Mouse (Mus musculus): Measurements from ENCODE around the gene Dnajc17. TPM values are rescaled to one million over a fixed set of nuclear protein-coding genes. Genes with fewer than 3 reads are reported as not detected.
A peak's percentile ranks its signal among the peaks of the same experiment; 100 is the strongest.

Dnajc17 gene
- 10 to 100 TPM; 11.8 to 11.9 TPM for total RNA-seq (2021)
- long read RNA-seq, experiment 1, transcript Dnajc17-201 (11 exons, 1,008 nt), result major isoform, 5 of 7 reads
- long read RNA-seq, experiment 1, partial matches to known transcripts, result 0 of 7 reads
- long read RNA-seq, experiment 1, other reads (novel, unspliced or antisense), result 2 of 7 reads
- long read RNA-seq, experiment 2, transcript Dnajc17-201 (11 exons, 1,008 nt), result major isoform, 10 of 19 reads
- long read RNA-seq, experiment 2, partial matches to known transcripts, result 0 of 19 reads
- long read RNA-seq, experiment 2, other reads (novel, unspliced or antisense), result 9 of 19 reads

- peak; percentile 89 for DNase-seq
Observed at GRCm38 (mm10) chr2:119208344-119209175, at the start of gene Dnajc17, which contains the start of gene Zfyve19. Gene Dnajc17, minus strand, starts transcription at chr2:119208795. Gene Zfyve19, plus strand, starts transcription at chr2:119208617.

DNA sequence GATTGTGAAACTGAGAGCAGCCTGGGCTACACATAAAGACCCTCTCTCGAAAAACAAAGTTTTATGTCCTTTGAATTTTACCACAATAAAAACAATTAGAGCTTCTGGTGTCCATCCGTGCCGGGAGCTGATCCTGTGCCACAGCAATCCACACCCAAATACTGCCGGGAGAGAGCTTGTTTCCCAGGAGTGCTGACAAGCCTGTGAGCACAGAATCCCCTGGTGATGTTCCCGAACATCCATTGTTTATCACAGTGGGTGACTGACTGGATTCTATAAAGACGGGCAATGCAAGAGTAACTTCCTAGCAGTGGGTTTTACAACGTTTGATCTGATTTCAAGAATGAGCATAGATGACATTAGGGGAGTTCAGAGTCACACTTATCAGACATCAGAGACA is 46.4 kb upstream of the Dnajc17 start:
- DNase-seq, result no peak

GRCm38 (mm10) chr2:119250826-119251478 is 42.4 kb upstream of the Dnajc17 start:
- peak; percentile 92 for DNase-seq

DNA sequence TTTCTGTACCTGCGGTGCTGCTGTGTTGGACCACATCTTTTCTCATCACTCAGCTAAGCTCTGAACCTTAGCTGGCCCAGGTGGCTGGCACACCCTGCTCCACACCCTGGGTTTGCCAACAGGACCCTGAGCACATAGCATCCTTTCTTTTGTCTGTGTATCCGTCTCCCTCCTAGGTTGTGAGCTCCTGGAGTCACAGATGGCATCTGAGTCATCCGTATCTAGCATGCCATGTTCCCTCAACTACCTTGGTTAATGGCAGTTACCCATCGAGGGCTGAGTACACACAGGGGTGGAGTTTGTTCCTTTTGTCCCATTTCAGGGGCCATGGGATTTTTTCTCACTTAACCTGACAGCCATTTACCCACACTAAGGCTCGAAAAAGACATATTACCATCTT is 41.8 kb upstream of the Dnajc17 start:
- no peak for DNase-seq

- no peak for DNase-seq
Observed at GRCm38 (mm10) chr2:119249592-119250061, 41.0 kb upstream of the Dnajc17 start.

DNA sequence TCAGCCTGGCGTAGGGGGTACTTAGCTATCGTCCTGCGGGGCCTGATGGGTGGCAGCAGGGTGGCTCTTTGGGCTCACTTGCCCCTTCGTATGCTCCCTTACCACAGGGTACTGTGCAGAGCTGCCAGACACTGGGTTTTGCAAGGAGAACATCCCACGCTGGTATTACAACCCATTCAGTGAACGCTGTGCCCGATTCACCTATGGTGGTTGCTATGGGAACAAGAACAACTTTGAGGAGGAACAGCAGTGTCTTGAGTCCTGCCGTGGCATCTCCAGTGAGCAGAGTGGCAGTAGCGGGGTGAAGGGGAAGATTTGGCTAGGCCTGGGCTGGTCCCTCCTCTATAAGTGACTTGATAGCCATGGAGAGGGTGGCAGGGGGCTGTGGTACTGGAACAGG is 39.3 kb upstream of the Dnajc17 start:
- no peak for DNase-seq

DNA sequence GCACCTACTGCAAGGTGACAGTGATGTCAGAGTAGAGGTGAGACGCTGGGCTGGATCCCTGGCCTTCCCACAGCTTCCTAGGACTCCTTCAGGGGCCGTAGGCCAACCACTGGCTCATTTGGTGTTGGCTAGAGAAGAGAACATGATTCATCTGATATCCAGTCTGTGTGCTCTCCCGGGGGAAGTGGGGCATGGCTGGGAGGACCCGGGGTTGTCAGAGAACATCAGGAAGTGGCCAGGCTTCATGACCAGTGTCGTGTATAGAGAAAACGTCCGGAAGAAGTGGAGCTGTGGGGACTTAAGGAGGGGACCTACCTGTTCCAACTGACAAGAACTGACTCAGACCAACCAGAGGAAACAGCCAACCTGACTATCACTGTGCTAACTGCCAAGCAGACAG is 36.7 kb upstream of the Dnajc17 start:
- DNase-seq, result no peak

GRCm38 (mm10) chr2:119242548-119242947 is 34.0 kb upstream of the Dnajc17 start:
- DNase-seq, result no peak

DNA sequence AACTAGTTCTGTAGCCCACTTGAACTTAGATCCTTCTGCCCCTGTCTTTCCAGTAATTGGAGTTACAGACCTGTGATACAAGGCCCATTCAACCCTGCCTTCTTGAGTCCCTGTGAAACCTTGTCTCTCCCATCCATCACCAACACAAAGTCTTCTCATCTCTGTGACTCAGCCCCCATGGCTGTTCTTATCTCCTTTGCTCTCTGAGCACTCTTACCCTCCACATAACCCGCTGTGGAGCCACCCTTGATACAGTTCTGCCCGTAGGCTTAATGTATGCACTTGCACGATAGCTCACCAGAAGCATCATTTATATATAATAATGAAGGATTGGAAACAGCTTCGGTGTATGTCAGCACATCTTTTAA is 32.2 kb upstream of the Dnajc17 start:
- no peak for DNase-seq

DNA sequence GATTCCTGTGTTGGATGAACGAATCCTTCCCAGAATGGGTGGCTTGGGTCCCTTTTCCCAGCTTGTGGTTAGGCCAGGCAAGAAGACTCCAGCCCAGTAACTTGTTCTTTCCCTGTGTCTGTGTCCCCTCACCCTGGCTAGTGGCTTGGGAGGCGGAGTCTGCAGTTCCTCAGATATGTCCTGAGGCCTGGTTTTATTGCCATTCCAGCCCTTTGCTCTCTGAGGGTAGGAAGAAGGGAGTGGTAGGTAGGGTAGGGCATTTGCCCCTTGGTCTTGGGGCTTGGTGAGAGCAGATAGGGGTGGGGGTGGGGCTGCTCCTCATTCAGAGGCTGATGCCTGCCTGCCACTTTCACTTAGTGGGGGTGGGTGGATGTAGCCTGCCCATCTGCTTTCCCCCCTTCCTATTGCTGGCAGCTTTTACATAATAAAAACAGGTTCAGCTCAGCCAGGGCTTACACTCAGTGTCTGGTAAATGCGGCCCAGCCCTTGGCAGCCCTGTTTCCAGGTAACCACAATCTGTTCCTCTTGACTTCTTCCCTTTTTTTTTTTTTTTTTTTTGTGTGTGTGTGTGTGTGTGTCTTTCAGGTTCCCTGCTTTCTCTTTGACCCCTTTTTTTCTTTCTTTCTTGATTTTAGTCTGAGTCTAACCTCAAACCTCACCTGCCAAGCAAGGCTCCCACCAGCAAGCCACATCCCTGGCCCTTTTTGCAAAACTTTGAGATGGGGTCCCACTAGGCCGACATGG is 31.7 kb upstream of the Dnajc17 start:
- DNase-seq, result no peak

DNA sequence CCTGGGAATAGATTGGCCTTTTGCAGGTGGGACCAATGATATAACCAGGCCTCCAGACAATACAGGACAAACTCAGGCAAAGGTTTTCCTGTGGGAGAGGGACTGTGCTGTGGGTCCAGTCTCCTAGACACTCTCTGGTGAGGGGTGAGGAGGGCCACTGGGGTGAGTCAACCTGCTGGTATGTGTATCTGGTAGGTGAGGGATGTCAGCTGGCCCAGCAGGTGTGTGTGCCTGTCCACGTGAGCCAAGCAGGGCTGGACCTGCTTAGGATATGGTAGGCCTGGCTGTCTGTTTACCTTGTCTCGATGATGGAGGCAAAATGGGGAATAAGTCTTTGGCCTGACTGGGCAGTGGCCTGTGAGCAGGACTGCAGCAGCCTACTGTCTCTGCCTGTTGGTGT is 30.1 kb upstream of the Dnajc17 start:
- DNase-seq, result no peak

GRCm38 (mm10) chr2:119237871-119238220 is 29.3 kb upstream of the Dnajc17 start:
- DNase-seq, result peak; percentile 19

DNA sequence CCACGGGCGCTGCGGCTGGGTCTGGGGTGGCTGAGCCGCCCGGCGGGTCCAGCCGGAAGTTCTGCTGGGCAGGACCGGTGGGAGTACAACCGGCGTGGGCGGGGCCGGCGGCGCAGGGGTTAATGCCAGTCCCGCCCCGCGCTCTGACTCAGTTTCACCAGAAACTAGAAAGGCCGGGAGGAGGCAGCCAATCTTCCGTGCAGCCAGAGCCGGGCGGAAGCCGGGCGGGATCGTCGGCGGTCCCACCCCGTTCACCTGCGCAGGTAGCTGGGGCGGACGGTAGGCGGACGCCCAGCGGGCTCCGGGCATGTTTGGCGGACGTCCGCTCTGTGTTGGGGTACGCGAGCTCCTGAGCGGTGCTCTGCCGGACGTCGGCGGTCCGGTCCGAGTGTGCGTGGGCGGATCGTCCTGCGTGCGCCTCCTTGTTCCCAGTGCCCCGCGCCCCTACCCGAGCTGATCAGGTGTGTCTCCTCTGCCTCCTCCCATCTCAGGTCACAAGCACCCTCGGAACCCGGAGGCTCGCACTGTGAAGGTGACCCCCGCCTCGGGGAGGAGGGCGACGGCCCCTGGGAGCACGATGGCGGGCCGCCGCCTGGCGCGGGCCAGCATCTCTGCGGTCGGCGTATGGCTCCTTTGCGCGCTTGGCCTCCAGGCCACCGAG is 28.7 kb upstream of the Dnajc17 start, which contains the start of gene Spint1:
Spint1 (plus strand) TSS at position 153 of the 661 bp plus-strand sequence.
- DNase-seq, result peak; percentile 21

- no peak for DNase-seq
Observed at GRCm38 (mm10) chr2:119236682-119237209, 28.2 kb upstream of the Dnajc17 start.

DNA sequence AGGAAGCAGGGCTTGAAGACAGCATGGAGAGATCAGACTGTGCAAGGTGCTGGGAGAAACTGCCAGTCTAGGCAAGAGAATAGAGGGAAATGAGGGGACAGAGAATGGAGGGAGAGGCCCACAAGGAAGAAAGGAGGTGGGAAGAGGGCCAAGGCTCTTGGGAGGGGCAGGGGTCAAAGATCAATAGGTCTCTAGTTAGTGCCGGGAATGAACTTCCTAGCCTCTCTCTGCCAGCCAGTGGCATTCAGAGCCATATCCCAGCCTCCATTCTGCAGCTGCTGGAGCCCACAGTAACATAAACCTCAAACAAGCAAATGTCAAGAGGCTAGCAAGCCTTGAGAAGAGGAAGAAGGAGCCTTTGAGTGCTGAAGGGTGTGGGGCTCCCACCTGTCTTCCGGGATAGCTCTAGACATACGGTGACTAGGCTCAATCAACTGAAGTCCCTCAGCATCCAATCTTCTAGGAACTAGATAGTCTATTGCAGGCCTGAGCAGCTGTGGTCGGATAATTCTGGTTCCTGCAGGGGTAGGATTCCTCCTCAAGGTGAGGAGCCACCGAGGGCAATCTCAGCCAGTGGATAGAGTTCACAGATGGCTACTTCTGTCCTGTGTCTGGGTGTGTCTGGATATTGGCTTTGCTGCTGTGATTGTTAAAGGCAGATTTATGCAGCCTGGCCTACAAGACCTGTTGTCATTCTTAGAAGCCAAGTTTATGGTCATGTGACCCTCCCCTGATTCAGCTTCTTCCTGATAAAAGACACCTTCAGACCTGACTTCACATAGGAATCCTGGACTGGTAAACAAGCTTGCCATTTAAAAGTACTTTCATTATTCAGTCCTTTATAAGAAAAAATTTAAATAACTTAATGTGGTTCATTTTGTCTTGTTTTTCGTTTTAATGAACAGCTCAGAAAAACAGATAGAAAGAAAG is 21.4 kb upstream of the Dnajc17 start, which contains the start of gene Ppp1r14d:
Ppp1r14d (minus strand) TSS at position 132 of the 930 bp plus-strand sequence.
- DNase-seq, result no peak

DNA sequence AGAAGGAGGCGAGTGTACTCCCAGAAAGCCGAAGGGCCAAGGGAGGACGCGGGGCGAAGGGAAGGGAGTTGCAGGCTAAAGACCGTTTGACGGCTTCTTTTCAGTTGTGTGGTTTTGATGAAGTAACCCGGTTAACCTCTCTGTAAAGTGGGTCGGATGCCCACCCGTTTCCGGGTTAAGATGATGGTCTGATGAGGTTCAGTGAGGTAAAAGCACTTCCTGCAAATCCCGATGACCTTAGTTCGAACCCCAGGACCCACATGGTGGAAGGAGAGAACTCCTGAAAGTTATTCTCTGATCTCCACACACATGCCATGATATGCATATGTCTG is 547 bp upstream of the Dnajc17 start:
- DNase-seq, result peak; percentile 20

DNA sequence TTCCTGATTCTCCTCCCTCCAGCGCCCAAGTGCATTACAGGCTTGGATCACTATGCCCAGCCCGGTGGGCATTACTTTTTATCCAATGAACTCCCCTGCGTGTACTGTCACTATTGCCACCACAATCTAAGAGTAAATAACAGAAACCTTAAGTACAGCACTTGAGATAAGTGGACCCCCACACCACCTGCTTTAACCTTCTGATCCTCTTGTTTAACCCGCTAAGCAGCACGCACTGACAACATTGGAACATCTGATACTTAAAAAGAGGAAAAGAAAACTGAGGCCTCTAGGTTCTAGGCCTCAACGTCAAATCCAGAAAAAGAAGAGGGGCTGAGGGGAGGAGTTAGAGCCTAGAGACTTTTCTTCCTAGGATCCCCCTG is 643 bp downstream of the Dnajc17 start:
- DNase-seq, result no peak

DNA sequence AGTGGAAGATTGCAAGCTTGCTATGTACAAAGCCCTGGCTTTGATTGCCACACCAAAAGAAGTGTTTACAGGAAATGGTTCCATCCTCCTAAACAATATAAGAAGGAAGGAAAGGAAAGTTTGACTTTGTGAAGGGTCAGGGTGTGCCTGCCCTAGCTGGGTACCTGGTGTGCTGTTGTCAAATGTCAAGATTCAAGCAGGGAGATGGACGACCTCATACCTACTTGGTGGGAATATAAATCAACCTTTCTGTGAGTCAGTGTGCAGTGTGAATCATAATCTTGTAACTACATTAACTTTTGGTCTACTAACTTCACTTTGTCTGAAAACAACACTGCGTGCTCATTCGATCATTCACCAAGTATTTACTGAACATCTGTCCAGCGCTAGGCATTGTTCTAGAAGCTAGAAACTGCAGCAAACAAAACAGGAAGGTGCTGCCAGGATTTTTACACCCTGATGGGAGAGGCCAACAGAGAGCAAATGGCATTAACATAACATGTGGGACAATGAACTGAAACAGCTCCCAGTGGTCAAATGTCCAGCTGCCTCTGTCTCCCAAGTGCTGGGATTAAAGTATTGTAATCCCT is 4.6 kb downstream of the Dnajc17 start:
- no peak for DNase-seq

- peak; percentile 45 for DNase-seq
Observed at GRCm38 (mm10) chr2:119202914-119203453, 5.6 kb downstream of the Dnajc17 start.

DNA sequence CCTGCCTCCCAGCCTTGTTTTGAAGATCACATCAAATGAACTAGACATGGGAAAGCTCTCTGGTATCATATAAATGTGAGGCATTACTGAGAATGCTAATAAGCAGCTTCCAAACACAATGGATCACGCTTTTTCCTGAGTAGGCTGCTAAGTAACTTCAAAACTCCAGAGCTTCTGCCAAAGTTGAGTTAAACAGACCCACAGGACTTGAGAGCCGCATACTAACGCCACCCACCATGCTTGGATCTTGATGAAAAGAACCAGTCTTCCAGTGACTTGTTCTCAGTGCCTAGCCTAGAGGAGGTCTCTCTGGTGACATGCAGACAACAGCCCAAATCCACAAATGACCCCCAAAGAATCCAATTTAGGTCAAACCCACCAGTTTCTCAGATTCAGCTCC is 9.7 kb downstream of the Dnajc17 start:
- DNase-seq, result no peak
